Mouse (Mus musculus): ENCODE data around the gene March10.

- TF ChIP-seq POLR2A (IDR thresholded peaks at IDR 0.05; ENCODE audit: insufficient read depth, low read depth, low read length) (no peak), CTCF (IDR thresholded peaks at IDR 0.05; ENCODE audit: insufficient read depth, low read depth, low read length) (peak; percentile 54; the same call in 1 of the 2 replicates)
Measured at GRCm38 (mm10) chr11:105332468-105332867, 124.1 kb downstream of the March10 start.

Measured in olfactory bulb, adult 2 months (tissue).